Mouse (Mus musculus) left cerebral cortex, adult 8-10 months (tissue): ENCODE measurements at regions not wholly inside any gene's neighbourhood (a gene's known extent, or its start where the extent isn't known, plus 50 kb on each side); places are given as distances from the start of the nearest gene placed in this dataset.
"Not testable (repeated sequence)": the region's sequence is repeated elsewhere in the genome, so short reads cannot be mapped to it uniquely, and the experiment has no call there.

Source experiments
- DNase-seq, 2 experiments: peaks; one replicate each; pipeline ENCODE4 v3.0.0; 2022; ENCODE audit warnings: low spot score in 2 of 2

GRCm38 (mm10) chr17:42956588-42956987 is 59.8 kb upstream of the Tnfrsf21 start:
- DNase-seq, result no peak

GRCm38 (mm10) chr17:42954722-42955121 is 61.6 kb upstream of the Tnfrsf21 start:
- no peak for DNase-seq

- DNase-seq, result no peak
Measured at GRCm38 (mm10) chr17:42944453-42944852, 68.0 kb upstream of the Cd2ap start.

- peak; percentile 17 to 23 for DNase-seq
Measured at GRCm38 (mm10) chr17:42943272-42943696, 66.8 kb upstream of the Cd2ap start.

GRCm38 (mm10) chr17:42939476-42939875 is 63.0 kb upstream of the Cd2ap start:
- DNase-seq, result no peak

GRCm38 (mm10) chr17:42938579-42938978 is 62.1 kb upstream of the Cd2ap start:
- no peak for DNase-seq

GRCm38 (mm10) chr17:42937480-42937879 is 61.0 kb upstream of the Cd2ap start:
- not testable (repeated sequence) for DNase-seq

- DNase-seq, result no peak
Measured at GRCm38 (mm10) chr17:42934068-42934467, 57.6 kb upstream of the Cd2ap start.

- DNase-seq, result no peak
Measured at GRCm38 (mm10) chr17:42933335-42934004, 57.0 kb upstream of the Cd2ap start.

GRCm38 (mm10) chr17:42927320-42927719 is 50.9 kb upstream of the Cd2ap start:
- no peak for DNase-seq
